Mouse (Mus musculus) heart, embryonic 16.5 days (tissue): ENCODE measurements around the gene Faf2. TPM values are rescaled to one million over a fixed set of nuclear protein-coding genes. Genes with fewer than 3 reads are reported as not detected.

Experiments
- ATAC-seq: fragments of 200-750 bp; cut with Nextera tagmentation; replicated peaks from 2 replicates; pipeline ENCODE4 v1.8.0; 2017; ENCODE audit warnings: moderate number of reproducible peaks; ENCODE audit not compliant: insufficient read depth, low FRiP score; ENCODE audit errors: extremely low read depth
- H3K27ac ChIP-seq: fragments of 300-500 bp; sonication (generic); 2 replicates; pipeline ENCODE4 v1.5.1; 2014; ENCODE audit warnings: mild to moderate bottlenecking, low read length, control low read depth, moderate library complexity
- H3K27me3 ChIP-seq: fragments of 300-500 bp; sonication (generic); 2 replicates; pipeline ENCODE4 v1.6.1; 2014; ENCODE audit warnings: low read length, mixed read lengths; ENCODE audit not compliant: control insufficient read depth, insufficient read depth
- H3K36me3 ChIP-seq: fragments of 300-500 bp; sonication (generic); 2 replicates; pipeline ENCODE4 v1.6.1; 2014; ENCODE audit not compliant: control insufficient read depth, insufficient read depth
- H3K4me1 ChIP-seq: fragments of 300-500 bp; sonication (generic); 2 replicates; pipeline ENCODE4 v1.6.1; 2014; ENCODE audit warnings: low read length, mixed read lengths; ENCODE audit not compliant: control insufficient read depth, insufficient read depth
- H3K4me2 ChIP-seq: fragments of 300-500 bp; sonication (generic); 2 replicates; pipeline ENCODE4 v1.6.1; 2014; ENCODE audit warnings: low read depth, mild to moderate bottlenecking, control low read depth, low read length
- H3K4me3 ChIP-seq: fragments of 300-500 bp; sonication (generic); 2 replicates; pipeline ENCODE4 v1.5.1; 2014; ENCODE audit warnings: mild to moderate bottlenecking, control low read depth, low read length
- H3K9ac ChIP-seq: fragments of 300-500 bp; sonication (generic); 2 replicates; pipeline ENCODE4 v1.6.1; 2014; ENCODE audit warnings: low read length, control low read depth
- H3K9me3 ChIP-seq: fragments of 300-500 bp; sonication (generic); replicated peaks from 2 replicates; pipeline ENCODE4 v1.6.1; 2016; ENCODE audit warnings: low read length; ENCODE audit not compliant: control insufficient read depth
- WGBS: fragments of 180-500 bp; shearing (Covaris S2); extraction: QIAGEN DNeasy Blood & Tissue Kit; methylation state at CpG from one replicate; pipeline ENCODE4 v1.1.7; 2014; 5-methylcytosine and 5-hydroxymethylcytosine counted together
- polyA plus RNA-seq: library from polyadenylated mRNA; unstranded; fragments of >200 nt; fragmentation: Nextera tagmentation; extraction: Ambion mirVana; gene quantifications from 2 replicates; pipeline ENCODE4 v1.2.1, GENCODE M21; 2015

The Faf2 gene
- polyA plus RNA-seq, 1 experiment from 2014 or later = 42.7 TPM

- Histone ChIP-seq H3K4me1 (no peaks in the 10 kb centered on the region), H3K4me2 (no peak overlapping the region), H3K4me3 (no peak overlapping the region), H3K9ac (no peak overlapping the region), H3K9me3 (no peaks in the 10 kb centered on the region), H3K36me3 (peaks cover 52% of the 10 kb centered on the region), H3K27ac (no peak overlapping the region), H3K27me3 (no peaks in the 10 kb centered on the region)
- no peak for ATAC-seq
- WGBS = 75% methylated on average over 5 of the region's 5 CpGs
These were observed 39.3 kb downstream of the Faf2 start for GRCm38 (mm10) chr13:54660877-54661276.

GRCm38 (mm10) chr13:54661358-54661757 is 39.8 kb downstream of the Faf2 start:
- Histone ChIP-seq H3K27ac (no peak overlapping the region), H3K4me1 (no peaks in the 10 kb centered on the region), H3K9me3 (no peaks in the 10 kb centered on the region), H3K27me3 (no peaks in the 10 kb centered on the region), H3K36me3 (peaks cover 48% of the 10 kb centered on the region), H3K4me2 (no peak overlapping the region), H3K4me3 (no peak overlapping the region), H3K9ac (no peak overlapping the region)
- 88% methylated on average over 12 of the region's 12 CpGs for WGBS
- no peak for ATAC-seq

- Histone ChIP-seq H3K9me3 (no peaks in the 10 kb centered on the region), H3K4me1 (no peaks in the 10 kb centered on the region), H3K27me3 (no peaks in the 10 kb centered on the region), H3K4me3 (no peak overlapping the region), H3K36me3 (peaks cover 25% of the 10 kb centered on the region), H3K4me2 (no peak overlapping the region), H3K27ac (no peak overlapping the region), H3K9ac (no peak overlapping the region)
- WGBS = 79% methylated on average over 4 of the region's 4 CpGs
- no peak for ATAC-seq
These were observed 42.4 kb downstream of the Faf2 start for GRCm38 (mm10) chr13:54663999-54664398.

GRCm38 (mm10) chr13:54664509-54664908 is 42.9 kb downstream of the Faf2 start:
- no peak for ATAC-seq
- Histone ChIP-seq H3K9ac (no peak overlapping the region), H3K4me2 (no peak overlapping the region), H3K4me1 (no peaks in the 10 kb centered on the region), H3K36me3 (peaks cover 24% of the 10 kb centered on the region), H3K4me3 (no peak overlapping the region), H3K9me3 (no peaks in the 10 kb centered on the region), H3K27me3 (no peaks in the 10 kb centered on the region), H3K27ac (no peak overlapping the region)
- 93% methylated on average over 1 of the region's 1 CpGs for WGBS

- Histone ChIP-seq H3K9me3 (no peaks in the 10 kb centered on the region), H3K27me3 (no peaks in the 10 kb centered on the region), H3K36me3 (peaks cover 23% of the 10 kb centered on the region), H3K4me1 (no peaks in the 10 kb centered on the region), H3K27ac (no peak overlapping the region), H3K9ac (no peak overlapping the region), H3K4me3 (no peak overlapping the region), H3K4me2 (no peak overlapping the region)
- WGBS = 93% methylated on average over 7 of the region's 7 CpGs
- ATAC-seq = no peak
These were observed 43.5 kb downstream of the Faf2 start for GRCm38 (mm10) chr13:54665062-54665461.

- Histone ChIP-seq H3K4me1 (no peaks in the 10 kb centered on the region), H3K9ac (no peak overlapping the region), H3K4me3 (no peak overlapping the region), H3K4me2 (no peak overlapping the region), H3K9me3 (no peaks in the 10 kb centered on the region), H3K27me3 (no peaks in the 10 kb centered on the region), H3K36me3 (no peaks in the 10 kb centered on the region), H3K27ac (no peak overlapping the region)
- ATAC-seq = no peak
- 62% methylated on average over 2 of the region's 2 CpGs for WGBS
These were observed 48.9 kb downstream of the Faf2 start for GRCm38 (mm10) chr13:54670491-54670890.

- H3K4me2 ChIP-seq = no peak overlapping the region
- H3K27me3 ChIP-seq = no peaks in the 10 kb centered on the region
- no peak for ATAC-seq
- peaks cover 12% of the 10 kb centered on the region for H3K36me3 ChIP-seq
- no peak overlapping the region for H3K9ac ChIP-seq
- H3K4me3 ChIP-seq = no peak overlapping the region
- H3K27ac ChIP-seq = no peak overlapping the region
- 60% methylated on average over 11 of the region's 11 CpGs for WGBS
- no peaks in the 10 kb centered on the region for H3K4me1 ChIP-seq
- no peaks in the 10 kb centered on the region for H3K9me3 ChIP-seq
These were observed 54.5 kb downstream of the Faf2 start for GRCm38 (mm10) chr13:54675895-54676590.

- peaks cover 33% of the 10 kb centered on the region for H3K36me3 ChIP-seq
- no peaks in the 10 kb centered on the region for H3K9me3 ChIP-seq
- no peaks in the 10 kb centered on the region for H3K27me3 ChIP-seq
- WGBS = 67% methylated on average over 4 of the region's 4 CpGs
- no peak overlapping the region for H3K27ac ChIP-seq
- H3K9ac ChIP-seq = no peak overlapping the region
- no peaks in the 10 kb centered on the region for H3K4me1 ChIP-seq
- H3K4me3 ChIP-seq = no peak overlapping the region
- no peak for ATAC-seq
- H3K4me2 ChIP-seq = no peak overlapping the region
These were observed 56.7 kb downstream of the Faf2 start for GRCm38 (mm10) chr13:54678263-54678662.

- 75% methylated on average over 17 of the region's 17 CpGs for WGBS
- Histone ChIP-seq H3K4me3 (no peak overlapping the region), H3K9ac (no peak overlapping the region), H3K27ac (no peak overlapping the region), H3K4me1 (peaks cover 16% of the 10 kb centered on the region), H3K36me3 (peaks cover 39% of the 10 kb centered on the region), H3K27me3 (no peaks in the 10 kb centered on the region), H3K9me3 (no peaks in the 10 kb centered on the region), H3K4me2 (no peak overlapping the region)
- no peak for ATAC-seq
These were observed 58.7 kb downstream of the Faf2 start for GRCm38 (mm10) chr13:54680184-54680853.
